Mouse (Mus musculus) limb, embryonic 11.5 days (tissue): Measurements from ENCODE around the gene Sstr3. TPM values are rescaled to one million over a fixed set of nuclear protein-coding genes. Genes with fewer than 3 reads are reported as not detected.

ENCODE experiments used
- ATAC-seq: fragments of 200-750 bp; cut with Nextera tagmentation; 2 replicates; pipeline ENCODE4 v1.8.0; 2017; ENCODE audit warnings: low read depth; ENCODE audit not compliant: insufficient number of reproducible peaks, low FRiP score, low TSS enrichment
- DNase-seq: peaks from one replicate; pipeline ENCODE4 v3.0.0-alpha.2; 2015; ENCODE audit warnings: low spot score
- H3K27ac ChIP-seq: fragments of 300-500 bp; sonication (generic); replicated peaks from 2 replicates; pipeline ENCODE4 v1.5.1; 2014; ENCODE audit warnings: low read depth, mild to moderate bottlenecking, low read length
- H3K27me3 ChIP-seq: fragments of 300-500 bp; sonication (generic); 2 replicates; pipeline ENCODE4 v1.6.1; 2014; ENCODE audit warnings: mild to moderate bottlenecking, low read length, mixed read lengths; ENCODE audit not compliant: control insufficient read depth, insufficient read depth
- H3K36me3 ChIP-seq: fragments of 300-500 bp; sonication (generic); 2 replicates; pipeline ENCODE4 v1.6.1; 2014; ENCODE audit warnings: mild to moderate bottlenecking, low read length, moderate library complexity, mixed read lengths; ENCODE audit not compliant: control insufficient read depth, insufficient read depth
- H3K4me1 ChIP-seq: fragments of 300-500 bp; sonication (generic); 2 replicates; pipeline ENCODE4 v1.6.1; 2014; ENCODE audit warnings: low read length, mixed read lengths; ENCODE audit not compliant: control insufficient read depth, insufficient read depth
- H3K4me2 ChIP-seq: fragments of 300-500 bp; sonication (generic); 2 replicates; pipeline ENCODE4 v1.6.1; 2014; ENCODE audit warnings: low read depth, mild to moderate bottlenecking, moderate library complexity; ENCODE audit not compliant: severe bottlenecking
- H3K4me3 ChIP-seq: fragments of 300-500 bp; sonication (generic); 2 replicates; pipeline ENCODE4 v1.5.1; 2014; ENCODE audit warnings: low read depth, low read length
- H3K9ac ChIP-seq: fragments of 300-500 bp; sonication (generic); 2 replicates; pipeline ENCODE4 v1.6.1; 2014; ENCODE audit warnings: mild to moderate bottlenecking, low read length
- H3K9me3 ChIP-seq: fragments of 300-500 bp; sonication (generic); 2 replicates; pipeline ENCODE4 v1.6.1; 2016; ENCODE audit warnings: low read length; ENCODE audit not compliant: control insufficient read depth
- WGBS: fragments of 180-500 bp; shearing (Covaris S2); extraction: QIAGEN DNeasy Blood & Tissue Kit; methylation state at CpG from one replicate; pipeline ENCODE4 v1.1.7; 2014; 5-methylcytosine and 5-hydroxymethylcytosine counted together
- polyA plus RNA-seq: library from polyadenylated mRNA; unstranded; fragments of >200 nt; fragmentation: Nextera tagmentation; extraction: Ambion mirVana; gene quantifications from 2 replicates; pipeline ENCODE4 v1.2.1, GENCODE M21; 2014

Sstr3 gene
- polyA plus RNA-seq, 1 experiment from 2014 or later = not detected

DNA sequence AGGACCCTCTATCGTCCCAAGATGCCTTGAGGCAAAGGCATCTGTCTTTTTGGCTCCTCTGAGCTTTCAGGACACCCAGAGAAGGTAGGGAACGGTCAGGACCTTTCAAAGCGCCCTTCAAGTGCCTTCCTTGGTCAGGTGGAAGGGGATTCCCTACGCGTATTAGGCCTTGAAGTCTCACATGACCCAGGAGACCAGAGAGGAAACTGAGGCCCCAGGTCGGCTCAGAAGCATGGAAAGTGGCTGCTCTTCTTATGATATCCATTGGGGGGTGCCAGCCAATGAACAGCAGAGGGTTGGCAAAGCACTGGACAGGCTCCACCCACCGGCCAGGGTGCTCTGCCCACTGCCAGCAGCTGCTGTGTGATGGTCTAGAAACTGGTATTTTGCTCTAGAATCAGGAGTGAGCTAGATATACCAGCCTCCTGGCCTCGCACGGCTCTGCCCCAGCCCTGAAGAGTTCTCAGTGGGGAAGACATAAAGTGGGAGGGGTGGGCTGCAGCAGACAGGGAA is 23.2 kb upstream of the Sstr3 start:
- Histone ChIP-seq H3K9me3 (no peaks in the 10 kb centered on the region), H3K9ac (no peak overlapping the region), H3K4me2 (no peak overlapping the region), H3K27ac (no peak overlapping the region), H3K4me1 (no peaks in the 10 kb centered on the region), H3K4me3 (no peak overlapping the region), H3K27me3 (no peaks in the 10 kb centered on the region), H3K36me3 (no peaks in the 10 kb centered on the region)
- no peak for ATAC-seq
- 75% methylated on average over 9 of the region's 9 CpGs for WGBS
- no peak for DNase-seq

DNA sequence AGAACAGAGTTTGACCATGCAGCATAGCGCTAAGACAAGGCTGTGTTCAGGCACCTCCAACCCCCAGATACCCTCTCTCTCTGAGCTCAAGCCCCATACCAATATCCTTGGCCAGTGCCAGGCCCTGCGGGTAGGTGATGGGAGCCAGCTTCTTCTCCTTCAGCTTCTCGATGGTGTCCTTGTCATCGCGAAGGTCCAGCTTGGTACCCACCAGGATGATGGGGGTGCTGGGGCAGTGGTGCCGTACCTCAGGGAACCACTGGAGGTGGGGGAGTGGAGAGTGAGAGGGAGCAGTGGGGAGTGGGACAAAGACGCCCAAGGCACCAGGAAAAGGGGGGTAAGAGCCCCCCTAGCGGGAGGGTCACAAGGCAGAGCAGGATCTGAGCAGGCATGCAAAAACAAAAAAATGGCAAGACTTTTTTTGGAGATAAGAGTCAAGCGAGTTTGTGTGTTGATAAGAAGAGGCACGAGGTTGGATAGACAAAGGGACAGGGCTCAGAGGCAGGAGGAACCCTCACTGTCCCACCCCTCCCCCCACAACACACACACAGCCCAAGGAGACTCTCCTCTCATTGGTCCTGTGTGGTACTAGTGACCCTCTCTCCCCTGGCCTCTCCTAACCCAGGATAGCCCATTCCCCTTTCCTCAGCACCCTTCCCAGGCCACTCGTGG is 20.4 kb upstream of the Sstr3 start:
- WGBS = 76% methylated on average over 11 of the region's 11 CpGs
- H3K36me3 ChIP-seq = no peaks in the 10 kb centered on the region
- no peaks in the 10 kb centered on the region for H3K9me3 ChIP-seq
- H3K4me3 ChIP-seq = no peak overlapping the region
- H3K4me2 ChIP-seq = no peak overlapping the region
- no peaks in the 10 kb centered on the region for H3K27me3 ChIP-seq
- H3K4me1 ChIP-seq = no peaks in the 10 kb centered on the region
- DNase-seq (no peak), ATAC-seq (no peak)
- no peak overlapping the region for H3K9ac ChIP-seq
- no peak overlapping the region for H3K27ac ChIP-seq

DNA sequence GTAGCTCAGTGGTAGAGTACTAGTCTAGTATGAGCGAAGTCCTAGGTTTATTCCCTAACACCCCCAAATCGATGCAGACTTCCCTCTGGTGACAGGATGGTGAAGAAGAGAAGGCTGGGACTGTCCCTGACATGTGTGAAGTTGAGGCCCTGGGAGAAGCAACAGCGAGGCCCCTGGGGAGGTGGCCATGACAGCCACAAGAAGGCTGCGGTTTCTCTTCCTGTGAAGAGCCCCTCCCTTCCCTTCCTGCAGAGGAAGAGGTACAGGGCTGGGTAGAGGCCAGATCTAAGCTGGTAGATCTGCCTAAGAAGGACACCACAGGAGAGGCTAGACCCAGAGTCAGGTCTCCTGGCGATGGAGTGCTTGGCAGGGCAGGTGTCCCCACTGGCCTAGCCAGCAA is 19.5 kb upstream of the Sstr3 start:
- no peak for ATAC-seq

DNA sequence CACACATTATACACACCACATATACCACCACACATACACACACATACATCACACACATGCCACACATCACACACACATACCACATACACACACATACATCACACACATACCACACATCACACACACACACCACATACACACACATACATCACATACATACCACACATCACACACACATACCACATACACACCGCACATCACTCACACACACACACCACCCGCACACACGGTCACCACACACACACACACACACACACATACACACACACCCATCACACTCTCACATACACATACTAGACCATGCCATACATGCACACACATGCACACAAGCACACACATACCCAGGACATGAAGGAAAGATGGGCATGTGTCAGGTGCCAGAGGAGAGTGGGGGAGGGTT is 18.9 kb upstream of the Sstr3 start:
- DNase-seq (no peak), ATAC-seq (no peak)
- Histone ChIP-seq H3K9me3 (no peaks in the 10 kb centered on the region), H3K9ac (no peak overlapping the region), H3K4me1 (no peaks in the 10 kb centered on the region), H3K4me2 (no peak overlapping the region), H3K27ac (no peak overlapping the region), H3K36me3 (no peaks in the 10 kb centered on the region), H3K27me3 (no peaks in the 10 kb centered on the region), H3K4me3 (no peak overlapping the region)
- WGBS = 97% methylated on average over 3 of the region's 3 CpGs

More for the DNA sequence above, 19.5 kb upstream of the Sstr3 start:
- Histone ChIP-seq H3K4me3 (no peak overlapping the region), H3K4me1 (no peaks in the 10 kb centered on the region), H3K4me2 (no peak overlapping the region), H3K9me3 (no peaks in the 10 kb centered on the region), H3K27ac (no peak overlapping the region), H3K27me3 (no peaks in the 10 kb centered on the region), H3K36me3 (no peaks in the 10 kb centered on the region), H3K9ac (no peak overlapping the region)
- DNase-seq = no peak
- 83% methylated on average over 5 of the region's 5 CpGs for WGBS

DNA sequence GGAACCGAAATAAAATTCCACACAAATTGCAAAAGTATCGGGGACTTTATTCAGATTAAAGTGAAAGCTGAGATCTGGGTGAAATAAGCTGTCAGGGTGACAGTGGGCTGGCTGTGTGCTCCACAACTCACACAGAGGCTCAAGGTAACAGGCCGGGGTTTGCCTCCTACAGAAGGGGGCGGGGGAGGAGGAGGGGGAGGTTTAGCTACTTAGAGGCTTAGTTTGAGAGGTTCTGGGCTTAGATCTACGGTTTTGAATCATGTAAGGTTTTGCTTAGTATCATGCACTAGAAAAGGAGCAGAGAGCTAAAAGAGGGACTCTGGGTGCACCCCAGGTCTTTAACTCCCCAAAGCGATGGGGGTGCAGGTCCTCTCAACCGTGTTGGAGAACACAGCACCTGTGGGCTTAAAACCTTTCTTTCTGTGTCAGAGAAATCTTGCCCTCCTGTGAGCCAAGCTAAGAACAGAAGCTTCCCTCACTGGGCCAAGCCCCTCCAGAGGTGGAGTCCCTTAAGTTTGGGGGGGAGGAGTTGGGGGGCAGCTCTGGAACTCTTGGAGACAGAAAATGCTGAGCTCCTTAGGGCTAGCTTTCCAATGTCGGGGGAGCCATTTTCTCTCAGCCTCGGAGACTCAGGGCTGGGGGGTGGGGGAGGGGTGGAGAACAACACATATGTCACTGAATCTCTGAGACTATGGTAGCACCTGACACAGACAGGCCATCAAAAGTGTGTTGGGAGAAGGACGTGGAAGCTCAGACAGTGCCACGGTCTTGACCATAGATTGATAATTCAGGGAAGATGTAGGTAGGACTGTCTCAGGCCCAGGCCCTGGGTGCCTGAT is 14.9 kb upstream of the Sstr3 start:
- Histone ChIP-seq H3K36me3 (no peaks in the 10 kb centered on the region), H3K27me3 (no peaks in the 10 kb centered on the region), H3K27ac (no peak overlapping the region), H3K4me2 (no peak overlapping the region), H3K9ac (no peak overlapping the region), H3K9me3 (no peaks in the 10 kb centered on the region), H3K4me3 (no peak overlapping the region), H3K4me1 (no peaks in the 10 kb centered on the region)
- no peak for DNase-seq
- WGBS = 60% methylated on average over 11 of the region's 11 CpGs
- no peak for ATAC-seq

DNA sequence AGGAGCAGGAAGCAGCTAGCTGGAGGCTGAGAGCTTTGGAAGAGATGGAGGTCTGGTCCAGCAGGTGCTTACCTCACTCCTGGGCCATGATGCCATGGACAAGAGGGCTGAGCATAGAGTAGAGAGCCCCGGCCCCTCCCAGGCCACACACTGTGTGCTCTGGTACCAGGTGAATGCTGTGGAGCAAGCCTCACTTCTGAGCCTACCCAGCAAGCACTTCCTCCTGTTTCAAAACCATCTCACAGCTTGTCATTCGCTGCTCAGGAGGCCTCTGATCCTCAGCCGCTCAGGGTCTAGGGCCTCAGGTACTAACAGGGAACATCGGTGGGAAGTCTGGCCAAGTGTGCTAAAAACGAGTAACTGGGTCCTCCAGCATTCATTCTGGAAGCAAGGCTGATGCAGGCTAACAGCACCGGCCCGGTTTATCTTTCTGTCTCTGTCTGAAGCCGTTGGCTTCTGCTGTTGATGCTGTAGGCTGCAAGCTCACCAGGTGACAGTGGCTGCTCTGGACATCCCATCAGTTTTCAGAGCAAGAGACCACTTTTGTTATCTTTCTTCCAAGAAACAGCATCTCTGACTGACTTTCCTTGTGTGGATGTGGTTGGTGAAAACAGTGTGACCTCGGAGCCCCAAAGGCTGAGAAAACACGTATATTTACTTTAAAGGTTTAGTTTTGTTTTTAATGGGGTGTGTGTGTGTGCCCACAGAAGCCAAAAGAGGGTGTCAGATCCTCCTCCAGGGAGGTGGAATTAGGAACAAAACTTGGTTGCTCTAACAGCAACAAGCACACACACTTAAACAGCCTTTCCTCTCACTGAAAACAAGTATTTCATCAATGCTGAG is 13.4 kb upstream of the Sstr3 start:
- WGBS = 65% methylated on average over 10 of the region's 10 CpGs

DNA sequence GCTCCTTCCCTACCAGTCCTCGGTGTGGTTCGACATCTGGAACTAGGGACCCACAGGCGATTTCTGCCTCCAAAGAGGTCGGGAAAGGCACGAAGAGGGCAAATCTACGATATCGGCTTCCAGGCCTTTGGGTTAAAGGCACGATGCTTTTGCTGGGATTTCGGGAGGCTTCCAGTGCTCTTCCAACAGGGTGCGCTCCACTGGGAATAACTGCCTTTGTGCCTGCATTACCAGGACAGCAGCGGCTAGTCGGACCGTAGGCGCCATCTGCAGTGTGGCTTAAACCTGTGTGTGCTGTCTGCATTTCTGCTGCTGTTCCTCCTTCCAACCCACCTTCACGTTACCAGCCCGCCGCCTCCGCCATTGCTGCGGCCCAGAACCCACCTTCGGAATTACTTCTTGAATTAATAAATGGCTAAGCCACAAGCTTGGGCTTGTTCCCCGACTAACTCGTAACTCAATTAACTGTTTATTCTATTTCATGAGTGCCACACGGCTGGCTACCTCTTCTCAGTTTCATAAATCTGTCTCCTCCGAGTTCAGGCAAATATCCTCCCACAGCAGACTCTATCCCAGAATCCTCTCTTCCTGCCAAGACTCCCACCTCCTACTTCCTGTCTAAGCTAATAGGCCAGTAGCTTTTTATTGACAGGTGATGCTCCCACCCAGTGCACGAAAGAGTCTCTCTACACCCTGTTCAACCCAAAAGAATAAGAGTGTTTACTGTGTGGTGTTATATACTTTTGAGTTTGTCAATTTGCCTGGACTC is 10.2 kb upstream of the Sstr3 start:
- no peaks in the 10 kb centered on the region for H3K4me1 ChIP-seq
- no peak for ATAC-seq
- no peak overlapping the region for H3K4me3 ChIP-seq

More for the DNA sequence above, 13.4 kb upstream of the Sstr3 start:
- Histone ChIP-seq H3K27me3 (no peaks in the 10 kb centered on the region), H3K36me3 (no peaks in the 10 kb centered on the region), H3K9ac (no peak overlapping the region), H3K4me3 (no peak overlapping the region), H3K4me2 (no peak overlapping the region), H3K4me1 (no peaks in the 10 kb centered on the region), H3K9me3 (no peaks in the 10 kb centered on the region), H3K27ac (no peak overlapping the region)
- no peak for DNase-seq
- no peak for ATAC-seq

More for the DNA sequence above, 10.2 kb upstream of the Sstr3 start:
- no peak for DNase-seq
- 64% methylated on average over 25 of the region's 25 CpGs for WGBS
- no peak overlapping the region for H3K9ac ChIP-seq
- no peak overlapping the region for H3K27ac ChIP-seq
- no peaks in the 10 kb centered on the region for H3K27me3 ChIP-seq
- H3K9me3 ChIP-seq = no peaks in the 10 kb centered on the region
- H3K36me3 ChIP-seq = no peaks in the 10 kb centered on the region
- H3K4me2 ChIP-seq = no peak overlapping the region
